Mouse (Mus musculus): Measurements from ENCODE around the gene Nuf2. TPM values are rescaled to one million over a fixed set of nuclear protein-coding genes. Genes with fewer than 3 reads are reported as not detected.
"Not testable (repeated sequence)": the region's sequence is repeated elsewhere in the genome, so short reads cannot be mapped to it uniquely, and the experiment has no call there.

The Nuf2 gene
- polyA plus RNA-seq, 1 experiment from 2014 or later = 25.1 TPM

GRCm38 (mm10) chr1:169526006-169526680, 5.1 kb downstream of the Nuf2 start:
- Histone ChIP-seq H3K27me3 (replicated peaks; ENCODE audit: control insufficient read depth, insufficient read depth, low read length) (no peaks in the 10 kb centered on the region), H3K9ac (replicated peaks; ENCODE audit: low read depth, low read length) (no peak overlapping the region), H3K9me3 (ENCODE audit: control insufficient read depth, low read length) (no peaks in the 10 kb centered on the region), H3K4me3 (replicated peaks; ENCODE audit: low read length) (no peak overlapping the region), H3K27ac (ENCODE audit: low read length) (no peak overlapping the region), H3K36me3 (ENCODE audit: control insufficient read depth, insufficient read depth) (peaks cover 3% of the 10 kb centered on the region; the same call in 1 of the 2 replicates), H3K4me2 (ENCODE audit: low read length) (no peak overlapping the region), H3K4me1 (replicated peaks; ENCODE audit: control insufficient read depth, insufficient read depth, low read length) (peaks cover 8% of the 10 kb centered on the region; the same call in 1 of the 2 replicates)
- 92% methylated on average over 5 of the region's 5 CpGs for WGBS
- ATAC-seq = no peak

- no peaks in the 10 kb centered on the region for H3K9me3 ChIP-seq (ENCODE audit: control insufficient read depth, low read length)
- H3K27ac ChIP-seq (ENCODE audit: low read length) = peak overlapping the region; percentile 58
- WGBS = 80% methylated on average over 11 of the region's 11 CpGs
- no peak overlapping the region for H3K9ac ChIP-seq (replicated peaks; ENCODE audit: low read depth, low read length)
- peaks cover 6% of the 10 kb centered on the region; the same call in 1 of the 2 replicates for H3K36me3 ChIP-seq (ENCODE audit: control insufficient read depth, insufficient read depth)
- H3K27me3 ChIP-seq (replicated peaks; ENCODE audit: control insufficient read depth, insufficient read depth, low read length) = no peaks in the 10 kb centered on the region
- H3K4me1 ChIP-seq (replicated peaks; ENCODE audit: control insufficient read depth, insufficient read depth, low read length) = no peaks in the 10 kb centered on the region
- H3K4me2 ChIP-seq (ENCODE audit: low read length) = no peak overlapping the region
- no peak overlapping the region for H3K4me3 ChIP-seq (replicated peaks; ENCODE audit: low read length)
- ATAC-seq = peak; percentile 82
Observed at GRCm38 (mm10) chr1:169519337-169519736, 11.9 kb downstream of the Nuf2 start.

- H3K4me3 ChIP-seq (replicated peaks; ENCODE audit: low read length); H3K4me2 ChIP-seq (ENCODE audit: low read length); H3K36me3 ChIP-seq (ENCODE audit: control insufficient read depth, insufficient read depth); H3K9ac ChIP-seq (replicated peaks; ENCODE audit: low read depth, low read length); ATAC-seq; H3K4me1 ChIP-seq (replicated peaks; ENCODE audit: control insufficient read depth, insufficient read depth, low read length); H3K27me3 ChIP-seq (replicated peaks; ENCODE audit: control insufficient read depth, insufficient read depth, low read length); H3K27ac ChIP-seq (ENCODE audit: low read length); H3K9me3 ChIP-seq (ENCODE audit: control insufficient read depth, low read length): not testable (repeated sequence)
- 95% methylated on average over 5 of the region's 7 CpGs for WGBS
Observed at GRCm38 (mm10) chr1:169517899-169518517, 13.3 kb downstream of the Nuf2 start.

- 94% methylated on average over 8 of the region's 8 CpGs for WGBS
- Histone ChIP-seq H3K4me1 (replicated peaks; ENCODE audit: control insufficient read depth, insufficient read depth, low read length) (no peaks in the 10 kb centered on the region), H3K4me2 (ENCODE audit: low read length) (no peak overlapping the region), H3K4me3 (replicated peaks; ENCODE audit: low read length) (no peak overlapping the region), H3K9ac (replicated peaks; ENCODE audit: low read depth, low read length) (no peak overlapping the region), H3K27ac (ENCODE audit: low read length) (no peak overlapping the region), H3K27me3 (replicated peaks; ENCODE audit: control insufficient read depth, insufficient read depth, low read length) (no peaks in the 10 kb centered on the region), H3K36me3 (ENCODE audit: control insufficient read depth, insufficient read depth) (peaks cover 4% of the 10 kb centered on the region; the same call in 1 of the 2 replicates), H3K9me3 (ENCODE audit: control insufficient read depth, low read length) (no peaks in the 10 kb centered on the region)
- ATAC-seq = no peak
Observed at GRCm38 (mm10) chr1:169517376-169517892, 13.8 kb downstream of the Nuf2 start.

GRCm38 (mm10) chr1:169506354-169506753, 24.9 kb downstream of the Nuf2 start:
- no peak for ATAC-seq
- H3K36me3 ChIP-seq (ENCODE audit: control insufficient read depth, insufficient read depth) = peaks cover 7% of the 10 kb centered on the region
- H3K4me3 ChIP-seq (replicated peaks; ENCODE audit: low read length) = no peak overlapping the region
- no peak overlapping the region for H3K4me2 ChIP-seq (ENCODE audit: low read length)
- H3K9me3 ChIP-seq (ENCODE audit: control insufficient read depth, low read length) = no peaks in the 10 kb centered on the region
- H3K27me3 ChIP-seq (replicated peaks; ENCODE audit: control insufficient read depth, insufficient read depth, low read length) = no peaks in the 10 kb centered on the region
- H3K9ac ChIP-seq (replicated peaks; ENCODE audit: low read depth, low read length) = no peak overlapping the region
- H3K27ac ChIP-seq (ENCODE audit: low read length) = no peak overlapping the region
- 78% methylated on average over 6 of the region's 6 CpGs for whole genome bisulfite sequencing
- H3K4me1 ChIP-seq (replicated peaks; ENCODE audit: control insufficient read depth, insufficient read depth, low read length) = peaks cover 2% of the 10 kb centered on the region; the same call in 1 of the 2 replicates

- Histone ChIP-seq H3K9me3 (ENCODE audit: control insufficient read depth, low read length) (no peaks in the 10 kb centered on the region), H3K4me3 (replicated peaks; ENCODE audit: low read length) (no peak overlapping the region), H3K27me3 (replicated peaks; ENCODE audit: control insufficient read depth, insufficient read depth, low read length) (no peaks in the 10 kb centered on the region), H3K27ac (ENCODE audit: low read length) (no peak overlapping the region), H3K36me3 (ENCODE audit: control insufficient read depth, insufficient read depth) (peaks cover 3% of the 10 kb centered on the region; the same call in 1 of the 2 replicates), H3K4me2 (ENCODE audit: low read length) (no peak overlapping the region), H3K9ac (replicated peaks; ENCODE audit: low read depth, low read length) (no peak overlapping the region), H3K4me1 (replicated peaks; ENCODE audit: control insufficient read depth, insufficient read depth, low read length) (peaks cover 2% of the 10 kb centered on the region; the same call in 1 of the 2 replicates)
- 85% methylated on average over 3 of the region's 3 CpGs for WGBS
- no peak for ATAC-seq
Observed at GRCm38 (mm10) chr1:169502876-169503275, 28.4 kb downstream of the Nuf2 start.

- WGBS = 53% methylated on average over 8 of the region's 8 CpGs
- Histone ChIP-seq H3K4me3 (replicated peaks; ENCODE audit: low read length) (no peak overlapping the region), H3K4me1 (replicated peaks; ENCODE audit: control insufficient read depth, insufficient read depth, low read length) (no peaks in the 10 kb centered on the region), H3K27me3 (replicated peaks; ENCODE audit: control insufficient read depth, insufficient read depth, low read length) (no peaks in the 10 kb centered on the region), H3K27ac (ENCODE audit: low read length) (no peak overlapping the region; the same call in 1 of the 2 replicates), H3K9me3 (ENCODE audit: control insufficient read depth, low read length) (no peaks in the 10 kb centered on the region), H3K9ac (replicated peaks; ENCODE audit: low read depth, low read length) (no peak overlapping the region), H3K4me2 (ENCODE audit: low read length) (no peak overlapping the region), H3K36me3 (ENCODE audit: control insufficient read depth, insufficient read depth) (no peaks in the 10 kb centered on the region)
- ATAC-seq = no peak; the same call in 1 of the 2 replicates
Observed at GRCm38 (mm10) chr1:169495621-169496020, 35.6 kb downstream of the Nuf2 start.

GRCm38 (mm10) chr1:169491561-169491960, 39.7 kb downstream of the Nuf2 start:
- no peaks in the 10 kb centered on the region for H3K27me3 ChIP-seq (replicated peaks; ENCODE audit: control insufficient read depth, insufficient read depth, low read length)

GRCm38 (mm10) chr1:169485408-169485885, 45.8 kb downstream of the Nuf2 start:
- peak overlapping the region; percentile 26; the same call in 1 of the 2 replicates for H3K27ac ChIP-seq (ENCODE audit: low read length)
- H3K4me1 ChIP-seq (replicated peaks; ENCODE audit: control insufficient read depth, insufficient read depth, low read length) = peaks cover 8% of the 10 kb centered on the region
- ATAC-seq = peak; percentile 86
- H3K36me3 ChIP-seq (ENCODE audit: control insufficient read depth, insufficient read depth) = no peaks in the 10 kb centered on the region
- H3K27me3 ChIP-seq (replicated peaks; ENCODE audit: control insufficient read depth, insufficient read depth, low read length) = no peaks in the 10 kb centered on the region
- H3K4me3 ChIP-seq (replicated peaks; ENCODE audit: low read length) = no peak overlapping the region
- no peaks in the 10 kb centered on the region for H3K9me3 ChIP-seq (ENCODE audit: control insufficient read depth, low read length)
- WGBS = 21% methylated on average over 6 of the region's 6 CpGs
- H3K9ac ChIP-seq (replicated peaks; ENCODE audit: low read depth, low read length) = no peak overlapping the region
- H3K4me2 ChIP-seq (ENCODE audit: low read length) = peak overlapping the region; percentile 14; the same call in 1 of the 2 replicates

More at GRCm38 (mm10) chr1:169491561-169491960, 39.7 kb downstream of the Nuf2 start:
- H3K4me3 ChIP-seq (replicated peaks; ENCODE audit: low read length) = no peak overlapping the region
- 67% methylated on average over 1 of the region's 1 CpGs for WGBS
- H3K4me2 ChIP-seq (ENCODE audit: low read length) = no peak overlapping the region
- no peak overlapping the region for H3K9ac ChIP-seq (replicated peaks; ENCODE audit: low read depth, low read length)
- no peaks in the 10 kb centered on the region for H3K9me3 ChIP-seq (ENCODE audit: control insufficient read depth, low read length)
- no peak overlapping the region for H3K27ac ChIP-seq (ENCODE audit: low read length)
- H3K4me1 ChIP-seq (replicated peaks; ENCODE audit: control insufficient read depth, insufficient read depth, low read length) = no peaks in the 10 kb centered on the region
- no peak for ATAC-seq
- H3K36me3 ChIP-seq (ENCODE audit: control insufficient read depth, insufficient read depth) = no peaks in the 10 kb centered on the region
